Comparison of ENCODE assay signal across 15 mouse cellular contexts in the genomic region with DNA sequence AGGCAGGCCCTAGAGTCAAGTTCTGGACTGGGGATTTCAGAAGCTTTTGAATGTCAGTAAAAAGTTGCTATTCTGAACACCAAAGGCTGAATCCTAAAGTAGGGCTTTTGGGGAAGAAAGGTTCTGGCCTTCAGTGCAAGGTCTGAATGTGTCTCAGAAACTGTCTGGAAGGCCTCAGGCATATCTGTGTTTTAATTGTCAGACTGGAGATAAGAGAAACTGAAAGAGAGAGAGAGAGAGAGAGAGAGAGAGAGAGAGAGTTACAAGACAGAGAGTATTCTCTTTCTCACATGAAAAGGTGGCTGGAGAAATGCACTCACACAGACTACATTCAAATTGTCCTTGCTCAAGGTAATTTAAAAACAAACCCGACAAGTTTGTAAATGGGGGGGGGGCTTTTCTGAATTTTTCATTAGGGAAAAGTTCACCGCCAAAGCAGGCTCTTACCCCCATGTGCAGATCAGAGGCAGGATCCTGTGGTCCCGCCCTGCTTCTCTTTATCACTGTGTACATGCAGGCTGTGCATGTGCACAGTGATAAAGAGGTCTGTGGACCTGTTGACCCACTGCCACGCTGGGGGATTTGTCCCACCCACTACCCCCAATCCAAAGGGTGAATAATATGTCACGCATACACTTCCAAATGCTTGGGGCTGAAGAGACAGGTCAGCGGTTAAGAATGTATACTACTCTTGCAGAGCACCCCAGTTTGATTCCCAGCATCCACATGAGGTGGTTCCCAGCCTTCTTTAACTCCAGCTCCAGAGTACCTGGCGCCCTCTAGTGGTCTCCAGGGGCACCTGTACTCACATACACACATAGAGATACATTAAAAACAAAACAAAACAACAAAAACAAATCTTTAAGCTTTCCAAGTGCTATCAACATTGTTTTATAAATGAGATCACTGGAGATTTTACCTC.
A peak's percentile ranks its signal among the peaks of the same experiment; 100 is the strongest.
DNase-seq lines count a peak whose midpoint lies in the region; ATAC-seq and TF ChIP-seq lines count a peak whose summit lies in the region.
"Had no signal": no experiment of that assay in that cellular context is flagged by ENCODE, and none has a peak within 500 bp of the region (broad histone marks: within the 10 kb centered on the region; RNA-seq: fewer than 3 reads in every experiment).

No protein-coding gene starts in this region.

- no peaks in the 10 kb centered on the region for H3K4me1 ChIP-seq in testis, adult 2 months (ENCODE audit: control insufficient read depth, insufficient read depth, low read length)
- H3K4me1 ChIP-seq in liver, embryonic 13.5 days (replicated peaks) = no peaks in the 10 kb centered on the region

- no peak overlapping the region for H3K4me2 ChIP-seq in liver, embryonic 13.5 days
- H3K4me2 ChIP-seq: hindbrain, embryonic 13.5 days; limb, embryonic 13.5 days had no signal

- H3K36me3 ChIP-seq in testis, adult 2 months (ENCODE audit: control insufficient read depth, insufficient read depth, low read length) = no peaks in the 10 kb centered on the region
- H3K36me3 ChIP-seq in liver, embryonic 13.5 days = no peaks in the 10 kb centered on the region
- H3K36me3 ChIP-seq: hindbrain, embryonic 13.5 days; limb, embryonic 13.5 days had no signal

- TF ChIP-seq POLR2A in testis, adult 2 months (IDR thresholded peaks at IDR 0.05; ENCODE audit: control insufficient read depth, low read depth, low read length) = no peak

- peak; percentile 94 for ATAC-seq in liver, embryonic 13.5 days (ENCODE audit: low read depth)

- H3K4me3 ChIP-seq in testis, adult 2 months (ENCODE audit: control insufficient read depth, low read depth, low read length) = no peak overlapping the region
- H3K4me3 ChIP-seq in liver, embryonic 13.5 days (replicated peaks) = no peak overlapping the region
- H3K4me3 ChIP-seq: hindbrain, embryonic 13.5 days; limb, embryonic 13.5 days had no signal

- peak; percentile 49; the same call in 1 of the 2 replicates for TF ChIP-seq CTCF in testis, adult 2 months (IDR thresholded peaks at IDR 0.05; ENCODE audit: control insufficient read depth, insufficient read depth, insufficient replicate concordance, low read depth, low read length)

- DNase-seq in testis, postnatal 10 days (ENCODE audit: low spot score) = no peak
- DNase-seq in c-Kit-negative CD71-positive TER-119-positive erythroid progenitor cells, embryonic 14.5 days (ENCODE audit: low read depth, low spot score) = peak; percentile 39
- DNase-seq in liver, embryonic 13.5 days = peak; percentile 40
- DNase-seq in thymus, postnatal 0 days (ENCODE audit: low spot score) = no peak
- no peak for DNase-seq in adrenal gland, adult 2 months
- no peak for DNase-seq in natural killer cell, adult 2 months (ENCODE audit: low spot score in 2 of 2)
- DNase-seq: adrenal gland, postnatal 36 days; cerebellum, adult 18-20 months; kidney, adult 18-20 months; lung, postnatal 36 days; thymus, postnatal 25 days had no signal

- H3K27me3 ChIP-seq in testis, adult 2 months (ENCODE audit: control insufficient read depth, insufficient read depth, low read length) = no peaks in the 10 kb centered on the region
- H3K27me3 ChIP-seq in liver, embryonic 13.5 days = no peaks in the 10 kb centered on the region
- H3K27me3 ChIP-seq: CH12.LX; hindbrain, embryonic 13.5 days; limb, embryonic 13.5 days had no signal

- no peak overlapping the region for H3K9ac ChIP-seq in liver, embryonic 13.5 days
- H3K9ac ChIP-seq: hindbrain, embryonic 13.5 days; limb, embryonic 13.5 days had no signal

- H3K27ac ChIP-seq in testis, adult 2 months (ENCODE audit: control insufficient read depth, insufficient read depth, low read depth, low read length) = no peak overlapping the region
- H3K27ac ChIP-seq in liver, embryonic 13.5 days = peak overlapping the region; percentile 58
- H3K27ac ChIP-seq: hindbrain, embryonic 13.5 days; limb, embryonic 13.5 days had no signal

- no peaks in the 10 kb centered on the region; the same call in 1 of the 2 replicates for H3K9me3 ChIP-seq in liver, embryonic 13.5 days (replicated peaks)
- H3K9me3 ChIP-seq: limb, embryonic 13.5 days had no signal

- 37% methylated on average over 7 of the region's 7 CpGs for whole genome bisulfite sequencing in liver, embryonic 13.5 days (ENCODE audit: insufficient replicate concordance)

Comparison
In these comparisons a context has a peak if more than half of its experiments do, and no peak if none do; other contexts are left out.
1. DNase-seq: peak in c-Kit-negative CD71-positive TER-119-positive erythroid progenitor cells, embryonic 14.5 days (single experiment) and liver, embryonic 13.5 days (single experiment); none in testis, postnatal 10 days (single experiment), thymus, postnatal 0 days (single experiment), adrenal gland, adult 2 months (single experiment) and natural killer cell, adult 2 months (0 of 2).